ENCODE assay signal across 16 mouse cellular contexts in the genomic region with DNA sequence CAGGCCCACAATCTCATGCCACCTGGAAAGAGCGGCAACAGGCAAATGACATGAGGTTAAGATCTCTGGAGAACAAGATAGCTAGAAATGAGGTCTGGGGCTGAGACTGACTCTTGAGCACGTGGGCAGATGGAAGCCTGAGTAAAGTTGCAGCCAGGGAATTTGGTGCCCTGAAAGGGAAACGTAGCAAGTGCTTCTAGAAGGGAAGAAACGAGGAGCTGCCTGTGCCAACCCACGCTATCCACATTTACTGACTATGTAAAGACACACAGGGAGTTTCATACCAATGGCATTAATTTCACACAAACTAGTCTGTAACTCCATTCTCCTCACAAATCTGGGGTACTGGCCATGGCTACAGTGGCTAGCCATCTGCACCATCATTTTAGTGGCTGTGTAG.
"Had no signal": no experiment of that assay in that cellular context is flagged by ENCODE, and none has a peak within 500 bp of the region (broad histone marks: within the 10 kb centered on the region; RNA-seq: fewer than 3 reads in every experiment).

No protein-coding gene starts in this region.

- H3K9me3 ChIP-seq: liver, embryonic 13.5 days; lung, embryonic 15.5 days; midbrain, embryonic 12.5 days; neural tube, embryonic 13.5 days had no signal

- H3K4me2 ChIP-seq: liver, embryonic 13.5 days; lung, embryonic 15.5 days; midbrain, embryonic 12.5 days; neural tube, embryonic 13.5 days had no signal

- ATAC-seq: liver, postnatal 0 days; midbrain, embryonic 16.5 days had no signal

- DNase-seq: kidney, adult 9 months; kidney, postnatal 36 days; layer of hippocampus, adult 9-11 months; layer of hippocampus, postnatal 36 days; liver; liver, embryonic 13.5 days; liver, postnatal 0 days; retina, postnatal 1 day; right cerebral cortex, postnatal 4 days; spleen, adult 18-20 months; thymus, postnatal 4 days had no signal

- H3K36me3 ChIP-seq: liver, embryonic 13.5 days; midbrain, embryonic 12.5 days; neural tube, embryonic 13.5 days had no signal

- H3K4me1 ChIP-seq: liver, embryonic 13.5 days had no signal

- H3K4me3 ChIP-seq: liver, embryonic 13.5 days; lung, embryonic 15.5 days; midbrain, embryonic 12.5 days; neural tube, embryonic 13.5 days had no signal

- H3K27ac ChIP-seq: kidney, postnatal 0 days; liver, embryonic 13.5 days; lung, embryonic 15.5 days; midbrain, embryonic 12.5 days; neural tube, embryonic 13.5 days had no signal

- H3K27me3 ChIP-seq: liver, embryonic 13.5 days; lung, embryonic 15.5 days; neural tube, embryonic 13.5 days had no signal

- H3K9ac ChIP-seq: liver, embryonic 13.5 days; liver, postnatal 0 days; lung, embryonic 15.5 days; midbrain, embryonic 12.5 days; neural tube, embryonic 13.5 days had no signal
